Mouse (Mus musculus) frontal cortex, adult (tissue): Measurements from ENCODE around the gene Gsn.

Experiments used
- ATAC-seq: cut with Nextera tagmentation; 2 replicates; pipeline ENCODE4 v1.9.2; 2017; ENCODE audit warnings: mild to moderate bottlenecking, moderate library complexity, mixed read lengths; ENCODE audit not compliant: low TSS enrichment

Gsn gene

DNA sequence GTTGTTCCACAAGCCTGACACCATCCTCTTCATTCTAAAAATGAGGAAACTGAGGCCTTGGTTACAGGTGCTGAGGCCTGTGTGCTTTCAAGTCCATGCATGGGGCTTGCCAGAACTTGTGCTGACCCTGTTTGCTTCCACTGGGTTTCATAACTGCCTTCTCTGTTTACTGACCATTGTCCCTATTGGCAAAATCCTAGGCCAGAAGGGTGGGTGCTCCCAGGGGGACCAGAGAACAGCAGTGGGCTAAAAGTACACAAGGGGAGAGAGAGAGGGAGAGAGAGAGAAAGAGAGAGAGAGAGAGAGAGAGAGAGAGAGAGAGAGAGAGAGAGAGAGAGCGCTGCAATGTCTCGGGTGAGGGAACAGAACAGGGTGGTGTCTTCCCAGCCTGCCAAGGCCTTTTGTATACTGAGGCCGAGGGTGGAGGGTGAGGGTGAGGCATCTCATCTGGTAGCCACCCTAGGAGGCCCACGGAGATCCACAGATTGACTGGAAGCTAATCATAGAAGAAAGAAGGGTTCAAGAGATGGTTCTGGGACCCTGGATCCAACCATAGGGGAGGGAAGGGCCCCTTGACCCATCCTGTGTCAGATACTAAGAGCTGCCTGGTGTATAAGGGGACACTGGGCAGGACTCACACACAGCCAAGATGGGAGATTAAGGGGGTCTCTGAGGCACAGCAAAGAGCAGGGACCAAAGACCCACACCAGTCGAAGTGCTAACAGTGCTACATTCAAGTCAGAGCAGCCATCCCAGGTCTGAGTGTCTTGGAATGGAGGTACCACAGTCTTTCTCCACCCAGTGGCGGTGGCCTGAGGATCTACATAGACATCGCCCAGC lies 22.4 kb downstream of the Gsn start:
- no peak for ATAC-seq

DNA sequence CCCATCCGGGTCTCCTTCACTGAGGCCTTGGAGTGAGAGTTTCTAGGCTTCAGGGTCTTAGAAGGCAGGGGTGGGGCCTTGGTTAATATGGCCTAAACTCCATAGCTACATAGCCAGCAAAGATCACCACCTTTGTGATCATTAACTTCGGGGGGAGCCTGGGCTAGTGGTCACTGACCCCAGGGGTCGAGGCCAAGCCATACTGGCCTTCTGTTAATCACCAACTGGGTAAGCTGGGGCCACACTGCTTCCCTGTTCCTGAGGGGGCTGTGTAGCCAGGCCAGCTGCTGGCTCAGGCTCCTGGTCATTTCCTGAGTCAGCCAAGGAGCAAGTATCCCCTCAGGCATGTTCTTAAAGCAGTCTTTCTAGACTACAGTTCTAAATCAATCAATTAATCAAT lies 23.8 kb downstream of the Gsn start:
- ATAC-seq, result no peak

DNA sequence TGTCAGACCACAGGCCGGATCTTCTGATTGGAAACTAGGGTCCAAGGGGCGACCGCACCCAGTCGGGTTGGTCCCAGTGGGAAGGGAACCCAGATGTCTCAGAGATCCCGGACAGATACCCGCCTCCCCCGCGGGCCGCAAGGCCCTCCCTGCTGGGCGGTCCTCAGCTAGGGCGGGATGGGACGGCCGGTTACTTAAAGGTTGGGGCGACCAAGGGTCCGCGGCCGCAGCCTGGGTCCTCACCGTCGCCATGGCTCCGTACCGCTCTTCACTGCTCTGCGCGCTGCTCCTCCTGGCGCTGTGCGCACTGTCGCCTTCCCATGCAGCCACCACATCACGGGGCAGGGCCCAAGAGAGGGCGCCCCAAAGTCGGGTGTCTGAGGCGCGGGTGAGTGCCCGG lies 26.0 kb downstream of the Gsn start:
- peak; percentile 44; the same call in 1 of the 2 replicates for ATAC-seq

DNA sequence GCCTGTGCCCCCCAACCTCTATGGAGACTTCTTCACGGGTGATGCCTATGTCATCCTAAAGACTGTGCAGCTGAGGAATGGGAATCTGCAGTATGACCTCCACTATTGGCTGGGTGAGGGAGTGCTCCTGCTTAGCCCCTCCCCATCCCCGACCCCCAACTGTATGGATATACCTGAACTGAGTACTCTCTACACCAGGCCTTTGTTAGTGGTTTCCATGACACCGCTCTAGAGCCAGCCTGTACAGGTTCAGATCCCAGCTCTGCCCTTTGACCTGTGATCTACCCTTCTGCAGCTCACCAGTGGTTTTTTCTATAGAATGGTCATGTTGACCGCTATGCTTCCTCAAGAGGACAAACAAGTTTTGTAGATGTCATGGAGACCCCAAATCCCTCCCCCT lies 27.8 kb downstream of the Gsn start:
- no peak for ATAC-seq

DNA sequence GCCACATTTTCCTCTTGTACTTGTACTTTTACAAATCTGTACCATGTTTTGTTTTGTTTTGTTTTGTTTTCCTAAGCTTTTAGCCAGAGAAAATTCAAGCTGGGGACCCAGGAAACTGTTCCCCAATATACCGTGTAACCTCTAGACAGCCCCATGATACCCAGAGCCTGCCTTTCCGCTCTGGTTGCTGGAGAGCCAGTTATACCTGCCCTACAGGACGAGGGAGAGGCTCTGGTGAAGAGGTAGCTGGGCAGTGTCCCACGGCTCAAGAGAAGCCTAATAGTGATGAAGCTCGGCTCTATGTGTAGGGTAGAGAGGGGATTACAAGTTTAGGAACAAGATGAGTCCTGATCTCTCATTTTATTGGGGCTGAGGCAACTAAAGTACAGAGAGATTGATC lies 29.0 kb downstream of the Gsn start:
- ATAC-seq, result no peak

DNA sequence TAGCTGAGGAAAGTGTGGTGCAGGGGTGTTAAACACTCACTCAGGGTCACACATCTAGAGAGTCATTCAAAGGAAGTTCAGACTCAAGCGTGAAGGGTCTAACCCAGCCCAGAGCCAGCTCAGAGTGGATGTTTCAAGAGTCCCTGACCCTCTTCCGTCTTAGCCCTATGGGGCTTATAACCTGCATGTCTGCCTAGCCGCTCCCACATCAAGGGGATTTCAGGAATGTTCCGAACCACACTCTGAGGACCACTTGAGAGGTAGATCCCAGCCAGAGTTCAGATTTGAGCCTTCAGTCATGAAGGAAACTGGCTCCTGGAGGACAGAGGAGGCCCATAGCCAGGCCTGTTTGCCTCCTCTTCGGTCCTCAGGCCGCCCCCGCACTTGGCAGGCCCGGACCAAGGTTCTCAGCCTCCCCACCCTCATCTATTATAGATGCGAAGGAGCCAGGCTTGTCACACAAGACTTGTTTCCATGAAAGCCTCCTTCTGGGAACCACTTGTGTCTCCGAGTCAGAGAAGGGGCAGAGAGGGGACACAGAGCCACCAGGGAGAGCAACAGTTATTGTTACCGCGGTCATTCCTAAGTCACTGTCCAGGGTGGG lies 30.9 kb downstream of the Gsn start:
- no peak for ATAC-seq

DNA sequence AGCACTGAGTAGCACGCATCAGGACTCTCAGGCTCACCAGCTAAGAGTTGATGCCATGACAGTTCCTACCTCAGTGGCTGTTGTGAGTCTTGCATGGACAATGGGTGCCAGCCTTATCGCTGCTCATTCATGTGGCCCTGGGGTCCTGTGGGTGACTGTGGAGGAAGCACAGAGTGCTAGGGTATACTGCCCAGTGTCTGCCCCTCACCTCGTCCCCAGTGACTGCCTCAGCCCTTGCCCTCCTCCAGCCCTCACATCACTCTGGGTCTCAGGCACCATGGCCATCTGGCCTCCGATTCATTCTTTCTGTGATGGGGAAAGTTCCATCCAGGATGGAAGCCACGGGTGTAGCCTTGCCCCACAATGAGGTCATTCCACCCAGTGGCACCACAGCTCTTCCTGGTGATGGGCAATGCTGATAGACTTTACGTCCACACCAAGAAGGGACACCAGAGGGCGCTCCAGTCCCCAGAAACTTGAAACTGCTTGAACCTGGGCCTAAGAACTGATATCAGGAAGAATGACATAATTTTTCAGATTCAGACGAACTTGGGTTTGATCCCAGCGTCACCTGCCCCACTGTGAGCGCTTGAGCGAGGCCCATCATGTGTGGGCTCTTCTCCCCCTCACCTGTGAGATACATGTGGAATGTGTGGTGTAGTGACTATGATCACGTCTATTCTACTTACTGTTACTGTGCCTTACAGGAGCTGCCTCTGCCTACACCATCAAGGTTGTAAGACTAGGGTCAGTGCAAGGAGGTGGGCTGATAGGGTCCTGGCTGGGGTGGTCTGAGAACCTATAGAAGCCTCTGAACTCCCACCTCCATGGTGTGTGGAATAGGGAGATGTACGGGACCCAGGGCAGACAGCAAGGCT lies 32.8 kb downstream of the Gsn start:
- peak; percentile 82 for ATAC-seq

DNA sequence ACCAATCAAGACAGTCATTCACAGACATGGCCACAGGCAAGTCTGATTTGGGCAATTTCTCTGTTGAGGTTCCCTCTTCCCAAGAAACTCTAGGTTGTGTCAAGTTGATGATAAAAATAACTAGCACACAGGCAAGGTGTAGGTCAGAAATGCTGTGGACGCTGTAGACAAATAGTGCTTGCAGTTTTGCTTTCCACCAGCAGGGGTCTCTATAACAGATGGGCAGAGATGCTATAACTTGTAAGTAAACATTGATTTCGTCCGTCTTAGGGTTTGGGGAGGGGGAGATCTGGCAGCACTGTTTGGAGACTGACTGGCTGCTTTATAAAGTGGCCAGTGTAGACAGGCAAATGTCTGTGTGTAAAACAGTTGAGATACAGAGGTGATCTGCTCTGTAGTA lies 35.7 kb downstream of the Gsn start:
- no peak for ATAC-seq

DNA sequence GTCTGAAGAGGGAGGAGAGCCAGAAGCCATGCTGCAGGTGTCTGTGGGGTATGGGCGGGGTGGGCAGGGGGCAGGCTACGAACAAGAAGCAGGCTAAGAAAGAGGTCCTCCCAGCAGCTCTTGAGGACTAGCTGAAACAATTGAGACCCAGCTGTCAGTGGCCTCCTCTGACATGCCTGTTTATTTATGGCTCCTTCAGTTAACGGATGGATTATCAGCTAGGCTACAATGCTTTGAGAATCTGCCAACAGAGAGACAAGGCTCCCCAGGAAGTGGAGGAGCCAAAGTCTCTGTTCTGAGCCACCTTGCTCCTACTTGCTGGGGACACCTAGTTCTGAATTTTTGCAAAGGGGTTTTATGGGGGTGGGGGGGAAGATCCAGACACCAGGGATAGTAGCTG lies 36.5 kb downstream of the Gsn start:
- no peak for ATAC-seq

DNA sequence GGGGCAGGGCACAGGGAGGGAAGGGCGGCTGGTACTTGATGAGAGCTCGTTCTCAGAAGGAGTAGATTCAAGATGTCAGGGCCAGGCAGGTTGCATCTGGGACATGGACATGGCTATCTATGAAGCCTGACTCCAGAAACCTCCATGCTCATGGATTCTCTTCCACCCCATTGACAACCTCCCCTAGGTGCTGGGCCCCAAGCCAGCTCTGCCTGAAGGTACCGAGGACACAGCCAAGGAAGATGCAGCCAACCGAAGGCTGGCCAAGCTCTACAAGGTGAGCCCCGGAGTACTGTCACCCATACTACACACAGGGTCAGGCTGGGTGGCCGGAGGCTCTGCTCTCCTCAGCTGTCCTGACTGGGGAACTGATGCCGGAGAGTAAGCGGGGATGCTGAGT lies 37.1 kb downstream of the Gsn start:
- no peak for ATAC-seq

DNA sequence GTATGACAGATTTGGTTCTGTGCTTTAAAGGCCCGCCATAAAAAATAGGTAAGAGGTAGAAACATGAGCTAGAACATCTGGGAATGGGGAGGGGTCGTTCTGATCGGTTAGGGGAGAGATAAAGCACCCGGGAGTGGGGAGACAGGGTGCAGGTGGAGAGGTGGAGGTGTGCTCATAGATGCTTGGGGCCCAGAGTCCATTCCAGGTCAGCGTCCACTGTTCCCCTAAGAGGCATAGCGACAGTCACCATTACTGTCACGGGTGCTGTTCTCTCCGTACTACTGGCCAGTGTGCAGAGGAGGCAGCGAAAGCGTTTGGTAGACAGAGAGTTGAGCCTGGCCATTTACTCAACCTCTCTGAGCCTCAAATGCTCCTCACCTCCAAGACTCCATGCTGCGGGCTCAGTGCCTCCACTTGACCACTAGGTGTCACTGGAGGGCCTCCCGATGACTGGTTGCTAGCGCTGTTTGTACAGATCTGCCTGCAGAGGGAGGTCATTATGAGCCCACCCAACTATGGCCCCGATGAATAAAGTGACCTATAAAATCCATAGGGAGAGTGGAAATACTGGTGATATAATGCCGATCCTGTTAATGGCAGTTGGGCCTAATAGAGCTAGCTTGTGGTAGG lies 41.6 kb downstream of the Gsn start:
- peak; percentile 92 for ATAC-seq

DNA sequence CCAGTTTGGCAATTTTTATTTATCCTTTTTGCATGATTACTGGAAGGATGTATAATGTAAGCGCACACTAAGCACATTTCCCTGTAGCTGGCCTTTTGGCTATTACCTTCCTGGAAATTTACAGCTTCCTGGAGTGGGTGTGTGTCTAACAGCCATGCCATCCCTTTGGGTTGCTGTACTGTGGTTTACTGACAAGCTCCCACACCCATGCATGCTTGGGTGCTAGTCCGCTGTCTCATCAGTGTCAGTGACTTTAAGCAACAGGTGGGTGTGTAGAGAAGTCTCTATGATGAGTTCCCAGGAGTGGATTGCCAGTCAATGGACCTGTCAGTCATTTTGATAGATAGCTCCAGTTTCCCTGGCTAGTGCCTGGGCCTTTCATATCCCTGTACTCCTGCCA lies 43.3 kb downstream of the Gsn start:
- ATAC-seq, result no peak

DNA sequence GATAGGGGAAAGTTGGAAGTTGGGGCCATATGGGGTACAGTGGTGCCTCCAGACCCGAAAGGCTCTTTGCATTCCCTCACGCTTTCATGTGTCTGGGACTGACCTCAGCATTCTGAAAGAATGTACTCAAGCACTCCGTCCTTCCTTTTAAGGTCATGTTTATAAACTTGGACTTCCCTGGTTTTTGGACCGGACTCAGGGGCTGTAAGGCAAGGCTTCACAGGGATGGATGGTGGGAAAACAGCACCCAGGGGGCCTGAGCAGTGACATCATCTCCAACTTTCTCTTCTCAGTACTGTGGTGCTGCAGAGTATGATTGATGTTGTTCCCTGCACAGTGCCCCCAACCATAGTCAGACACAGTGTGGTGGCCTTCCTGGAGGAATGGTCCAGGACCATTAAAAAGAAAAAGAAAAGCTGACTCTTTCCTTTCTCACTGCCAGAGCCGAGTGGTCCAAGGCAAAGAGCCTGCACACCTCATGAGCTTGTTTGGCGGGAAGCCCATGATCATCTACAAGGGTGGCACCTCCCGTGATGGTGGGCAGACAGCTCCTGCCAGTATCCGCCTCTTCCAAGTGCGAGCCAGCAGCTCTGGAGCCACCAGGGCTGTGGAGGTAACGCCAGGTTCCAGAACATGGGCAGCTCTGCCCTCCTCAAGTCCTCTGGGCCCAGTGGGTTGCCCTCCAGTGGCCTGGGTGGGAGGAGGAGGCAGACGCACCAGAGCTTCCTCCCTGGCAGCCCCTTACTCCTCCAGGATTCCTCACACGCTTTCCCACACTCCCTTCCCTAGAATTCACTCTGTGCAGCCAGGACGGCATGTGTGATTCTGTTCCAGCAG lies 46.1 kb downstream of the Gsn start:
- no peak for ATAC-seq

DNA sequence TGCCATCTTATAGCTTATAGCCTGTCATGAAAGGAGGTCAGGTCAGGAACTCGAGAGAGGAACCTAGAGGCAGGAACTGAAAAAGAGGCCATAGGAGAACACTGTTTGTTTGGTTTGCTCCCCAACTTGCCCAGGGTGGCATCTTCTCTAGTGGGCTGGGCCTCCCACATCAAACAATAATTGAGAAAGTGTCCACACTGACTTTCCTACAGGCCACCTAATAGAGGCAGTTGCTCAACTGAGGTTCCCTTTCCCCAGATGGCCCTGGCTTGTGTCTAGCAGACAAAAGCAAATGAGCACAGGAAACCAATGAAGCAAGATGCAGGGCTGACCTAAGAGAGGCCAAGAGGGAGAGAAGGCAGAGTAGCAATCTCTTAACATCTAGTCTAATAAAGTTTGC lies 52.0 kb downstream of the Gsn start:
- ATAC-seq, result no peak

DNA sequence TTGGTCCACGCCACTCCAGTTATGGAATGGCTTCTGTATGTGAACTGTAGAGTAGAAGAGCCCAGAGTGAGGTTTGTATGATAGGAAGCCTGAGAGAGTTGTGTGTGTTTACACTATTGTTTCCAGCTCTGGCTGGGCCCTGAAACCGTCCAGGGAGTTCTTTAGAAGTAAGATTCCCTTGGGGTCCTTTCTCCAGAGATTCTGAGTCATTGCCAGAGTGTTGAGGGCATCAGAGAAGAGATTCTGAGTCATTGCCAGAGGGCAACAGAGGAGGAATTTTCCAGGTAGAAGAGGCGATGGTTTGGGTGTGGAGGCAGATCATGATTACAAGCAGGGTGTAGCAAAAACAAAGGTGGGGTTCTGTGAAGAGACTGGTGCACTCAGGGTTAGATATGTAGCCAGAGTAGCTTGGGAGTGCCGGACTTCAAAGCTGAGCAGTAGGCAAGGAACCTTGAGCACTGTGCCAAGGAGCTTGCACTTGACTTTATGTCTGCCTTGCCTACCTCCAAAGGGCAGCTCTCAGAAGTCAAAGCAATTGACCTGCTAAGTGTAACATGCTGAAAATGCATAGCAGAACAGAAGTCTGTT lies 53.8 kb downstream of the Gsn start:
- ATAC-seq, result no peak

DNA sequence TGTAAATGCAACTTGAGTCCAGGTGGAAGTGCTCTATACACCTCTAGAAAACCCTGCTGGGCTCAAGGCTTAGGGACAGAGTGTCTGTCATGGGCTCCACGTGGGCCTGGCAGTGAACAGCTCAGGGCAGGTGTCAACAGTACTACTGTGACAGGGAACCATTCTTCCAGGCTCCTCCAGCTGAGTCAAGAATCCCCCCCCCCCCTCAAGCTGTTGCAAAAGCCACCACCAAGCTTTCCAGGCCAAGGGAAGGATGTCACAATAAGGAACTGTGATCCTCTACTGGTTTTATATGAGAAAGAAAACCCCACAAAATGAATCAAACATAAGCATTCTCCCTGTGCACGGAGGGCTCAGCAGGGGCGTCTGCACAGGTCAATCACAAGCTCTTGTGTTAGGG lies 58.1 kb downstream of the Gsn start:
- no peak for ATAC-seq

DNA sequence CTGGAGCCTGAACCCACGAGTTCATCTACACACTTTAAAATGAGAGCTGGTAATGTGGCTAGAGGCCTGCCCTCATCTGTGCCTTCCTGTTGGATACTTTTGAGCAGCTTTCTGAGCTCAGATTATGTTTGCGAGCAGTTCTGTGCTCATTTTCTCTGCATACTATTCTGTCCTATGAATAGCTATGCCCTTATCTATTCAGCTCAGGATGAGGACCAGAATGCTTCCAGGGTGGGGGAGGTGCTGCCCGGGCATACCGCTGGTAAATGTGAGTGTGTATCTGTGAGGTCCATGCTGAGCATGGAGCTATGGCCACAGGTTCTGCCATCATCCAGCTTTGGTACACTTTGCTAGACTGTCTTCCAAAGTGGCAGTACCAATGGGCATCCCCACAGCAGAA lies 61.4 kb downstream of the Gsn start:
- ATAC-seq, result no peak

DNA sequence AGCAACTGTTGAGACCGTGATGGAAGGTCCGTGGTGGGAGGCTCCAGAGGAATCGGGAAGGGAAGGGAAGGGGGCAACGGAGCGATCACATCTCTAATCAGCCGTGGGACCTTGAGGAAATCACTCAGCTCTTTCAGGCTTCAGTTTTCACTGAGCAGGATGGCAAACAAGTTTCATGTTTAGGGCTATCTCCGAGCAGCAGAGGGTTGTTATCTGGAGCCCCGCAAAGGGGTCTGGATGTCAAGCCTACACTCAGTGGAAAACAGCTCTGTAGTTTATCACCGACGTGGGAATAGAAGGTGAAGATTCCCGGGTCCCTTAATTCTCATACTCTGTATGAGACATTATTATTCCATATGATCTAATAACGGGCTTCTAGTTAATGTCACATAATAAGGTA lies 62.2 kb downstream of the Gsn start:
- no peak for ATAC-seq

DNA sequence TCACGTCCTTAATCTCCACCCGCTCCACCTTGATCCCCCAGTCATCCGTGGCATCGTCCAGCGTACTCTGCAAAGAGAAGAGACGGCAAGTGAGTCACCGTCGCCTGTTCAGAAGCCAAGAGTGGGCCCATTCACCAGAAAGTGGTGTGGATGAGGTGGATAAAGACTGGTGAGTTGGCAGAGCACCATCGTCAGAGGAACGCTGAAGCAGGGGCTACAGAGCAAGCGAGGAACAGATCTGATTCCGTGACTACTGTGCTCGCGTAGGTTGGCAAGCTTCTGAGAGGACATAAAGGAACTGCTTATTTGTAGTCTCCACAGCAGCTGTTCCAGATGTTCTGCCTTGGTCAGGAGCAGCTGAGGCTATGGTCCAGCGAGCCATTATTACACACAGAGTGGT lies 64.2 kb downstream of the Gsn start:
- ATAC-seq, result no peak

DNA sequence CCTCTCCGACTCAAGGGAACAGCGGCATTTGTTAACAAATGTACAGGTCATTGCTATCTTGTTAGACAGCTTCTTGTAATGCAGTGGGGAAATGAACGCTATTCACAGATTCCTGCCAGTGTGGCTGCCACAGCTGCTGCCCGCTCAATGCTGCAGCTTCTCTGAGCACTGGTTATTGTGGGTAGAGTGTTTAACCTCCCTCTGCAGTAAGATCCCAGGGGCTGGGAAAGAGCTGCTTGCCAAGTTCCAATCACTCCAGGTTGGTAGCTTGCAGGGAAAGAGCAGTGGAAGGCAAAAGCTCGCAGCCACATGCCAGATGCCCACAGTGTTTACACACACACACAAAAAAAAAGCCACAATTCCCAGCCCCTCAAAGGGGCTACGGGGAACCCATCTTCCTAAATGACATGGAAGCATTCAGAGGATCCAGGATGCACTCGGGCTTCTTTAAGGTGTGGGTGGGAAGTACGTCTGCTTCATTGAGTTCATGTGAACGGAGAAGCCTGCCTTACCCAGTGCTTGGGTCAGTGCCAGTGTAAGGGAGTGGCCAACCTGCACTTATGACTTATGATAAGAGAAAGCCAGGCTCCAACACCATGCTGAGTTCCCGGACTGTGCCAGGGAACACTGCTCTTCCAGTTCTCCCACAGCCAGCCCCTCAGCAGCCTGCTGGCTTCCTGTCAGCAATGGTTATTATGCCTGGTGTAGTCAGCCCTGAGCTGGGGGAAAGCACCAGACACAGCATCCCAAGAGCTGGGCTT lies 66.4 kb downstream of the Gsn start:
- peak; percentile 47; the same call in 1 of the 2 replicates for ATAC-seq
